Mouse (Mus musculus) layer of hippocampus, adult 2 months (tissue): ENCODE data around the gene Commd3. TPM values are rescaled to one million over a fixed set of nuclear protein-coding genes. Genes with fewer than 3 reads are reported as not detected.

Experiments
- DNase-seq, 2 experiments: peaks; one replicate each; pipeline ENCODE4 v3.0.0; 2022; ENCODE audit warnings: low spot score in 2 of 2
- H3K27ac ChIP-seq: fragments of 200-600 bp; 2 replicates; pipeline ENCODE4 v1.8.1; 2022
- H3K4me3 ChIP-seq: fragments of 200-600 bp; 2 replicates; pipeline ENCODE4 v1.8.1; 2022; ENCODE audit warnings: mild to moderate bottlenecking
- CTCF ChIP-seq: fragments of 200-600 bp; conservative IDR thresholded peaks from 2 replicates; pipeline ENCODE4 v1.8.1; 2022; ENCODE audit warnings: antibody characterized with exemption, mild to moderate bottlenecking, moderate library complexity
- total RNA-seq, 2 experiments: library from RNA; stranded (reverse); gene quantifications; 2 replicates each; pipeline ENCODE4 v1.2.3; 2021

Gene Commd3
- total RNA-seq, 2 experiments from 2014 or later = 106 TPM

DNA sequence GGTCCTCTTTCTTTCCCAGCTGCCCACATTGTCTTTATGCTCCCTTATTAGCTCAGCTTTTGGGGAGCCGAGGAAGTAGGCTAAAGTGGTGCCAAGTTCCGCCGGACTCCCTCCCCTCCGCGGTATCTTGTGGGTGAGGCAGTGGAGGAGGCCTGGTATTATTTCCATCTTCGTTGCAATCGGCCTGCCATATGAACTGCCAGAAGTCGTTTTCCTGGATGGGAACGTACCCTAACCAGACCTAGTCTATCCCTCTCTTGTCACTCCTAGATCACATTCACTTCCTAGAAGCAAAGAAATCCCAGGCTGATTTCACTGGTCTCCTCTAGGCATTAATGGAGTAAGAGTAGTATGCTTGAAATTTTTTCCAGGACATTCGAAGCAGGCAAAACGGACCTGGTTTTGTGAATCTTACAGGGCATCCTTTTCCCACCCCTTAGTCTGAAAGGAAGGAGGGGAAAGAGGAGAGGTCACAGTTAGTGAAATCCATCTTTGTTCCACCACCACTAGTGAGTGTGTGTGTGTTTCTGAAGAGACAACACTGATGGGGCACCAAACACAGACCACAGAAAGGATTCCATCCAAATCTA lies 27.3 kb downstream of the Commd3 start:
- no peak overlapping the region for H3K4me3 ChIP-seq

GRCm38 (mm10) chr2:18710356-18710755 lies 38.2 kb downstream of the Commd3 start:
- DNase-seq = no peak
- Histone ChIP-seq H3K27ac (no peak overlapping the region), H3K4me3 (no peak overlapping the region)
- TF ChIP-seq CTCF = no peak

More for the DNA sequence above, 27.3 kb downstream of the Commd3 start:
- no peak overlapping the region for H3K27ac ChIP-seq
- no peak for DNase-seq
- TF ChIP-seq CTCF = no peak

- H3K4me3 ChIP-seq = no peak overlapping the region
- no peak overlapping the region for H3K27ac ChIP-seq
- no peak for DNase-seq
- no peak for TF ChIP-seq CTCF
Observed at GRCm38 (mm10) chr2:18713071-18713470, 40.9 kb downstream of the Commd3 start.

GRCm38 (mm10) chr2:18714337-18714736 lies 42.2 kb downstream of the Commd3 start:
- no peak for TF ChIP-seq CTCF
- Histone ChIP-seq H3K27ac (no peak overlapping the region), H3K4me3 (no peak overlapping the region)
- DNase-seq = no peak

DNA sequence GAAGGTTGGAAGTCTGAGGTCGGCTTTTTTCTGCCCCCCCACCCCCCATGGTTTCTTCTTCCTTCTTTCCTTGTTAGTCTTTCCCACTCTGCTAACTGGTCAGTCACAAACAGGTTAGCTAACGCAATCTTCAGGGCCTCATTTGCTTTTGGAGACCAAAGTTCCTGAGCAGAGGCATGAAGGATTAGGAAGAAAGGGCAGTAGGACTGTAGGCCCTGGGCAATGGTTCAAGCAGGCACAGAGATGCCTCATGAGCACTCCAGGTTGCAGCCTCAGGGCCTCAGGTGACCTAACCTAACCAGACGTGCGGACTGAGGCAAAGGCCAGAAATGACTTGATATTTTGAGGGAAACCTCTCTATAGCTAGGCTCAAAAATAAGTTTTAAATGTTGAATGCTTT lies 46.3 kb downstream of the Commd3 start:
- no peak for TF ChIP-seq CTCF
- Histone ChIP-seq H3K4me3 (no peak overlapping the region), H3K27ac (no peak overlapping the region)
- DNase-seq = no peak

DNA sequence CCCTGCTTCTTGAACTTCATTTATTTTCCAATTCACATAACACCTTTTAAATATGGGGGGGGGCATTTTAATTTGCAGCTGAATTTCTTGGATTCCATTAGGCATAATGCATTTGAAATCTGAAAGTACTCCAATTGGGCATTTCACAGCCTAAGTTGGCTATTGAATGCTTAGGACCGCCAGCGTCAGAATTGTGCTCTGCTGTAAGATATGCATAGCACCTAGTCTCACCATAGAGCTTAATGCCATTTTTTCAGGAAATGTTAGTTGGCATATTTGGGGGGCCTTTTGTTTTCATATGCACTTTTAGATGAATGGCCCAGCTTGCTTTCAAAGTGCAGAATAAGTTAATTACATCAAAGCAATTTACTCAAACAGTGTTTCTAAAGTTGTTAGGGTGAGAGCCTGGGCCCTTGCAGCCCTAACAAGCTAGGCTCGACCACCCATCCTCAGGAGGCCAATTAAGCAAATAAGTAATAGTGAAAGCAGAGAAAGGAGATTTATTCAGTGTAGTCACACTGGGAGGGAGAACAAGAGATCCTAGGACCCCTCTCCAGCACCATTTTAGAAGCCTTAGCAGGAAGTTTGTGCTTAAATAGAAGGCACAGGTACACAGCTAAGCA lies 50.1 kb downstream of the Commd3 start:
- no peak overlapping the region for H3K4me3 ChIP-seq
- no peak for TF ChIP-seq CTCF
- no peak for DNase-seq
- no peak overlapping the region for H3K27ac ChIP-seq

DNA sequence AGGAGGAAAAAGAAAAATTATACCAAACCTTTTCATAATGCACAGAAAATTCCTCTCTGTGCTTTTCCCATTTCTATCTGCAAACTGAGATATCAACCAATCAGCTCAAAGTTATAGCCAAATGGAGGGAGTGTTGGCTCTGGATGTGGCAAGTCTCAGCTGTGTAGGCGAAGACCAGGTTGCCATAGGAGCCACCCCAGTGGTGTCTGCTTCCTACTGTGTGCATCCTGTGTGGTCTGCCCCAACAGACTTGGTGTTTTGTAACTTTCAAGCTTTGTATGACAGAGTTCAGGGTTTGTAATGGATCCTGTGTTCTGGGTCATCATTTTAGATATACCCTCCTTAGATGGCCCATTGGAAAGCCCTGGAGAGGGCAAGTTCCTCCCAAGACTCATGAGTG lies 52.3 kb downstream of the Commd3 start:
- DNase-seq = no peak
- H3K4me3 ChIP-seq = no peak overlapping the region
- no peak for TF ChIP-seq CTCF
- no peak overlapping the region for H3K27ac ChIP-seq

Other genes with a start within 250 kb of the Commd3 start
- gene Bmi1, start 4.6 kb downstream of the Commd3 start, total RNA-seq = 10 to 100 TPM; 54.5 to 55.7 TPM
- gene Spag6, start 21.6 kb downstream of the Commd3 start, total RNA-seq = 1 to 10 TPM; 3.8 to 7.2 TPM